In genomic region chr9:99479181-99479711, GRCm38 (mm10) we compare ENCODE assay signal across 11 mouse cellular contexts. TPM values are rescaled to one million over a fixed set of nuclear protein-coding genes. Genes with fewer than 3 reads are reported as not detected.
A peak's percentile ranks its signal among the peaks of the same experiment; 100 is the strongest.
DNase-seq lines count a peak whose midpoint lies in the region; ATAC-seq and TF ChIP-seq lines count a peak whose summit lies in the region.
"Had no signal": no experiment of that assay in that cellular context is flagged by ENCODE, and none has a peak within 500 bp of the region (broad histone marks: within the 10 kb centered on the region; RNA-seq: fewer than 3 reads in every experiment).

No protein-coding gene starts in this region.

- TF ChIP-seq CTCF in lung, embryonic 14.5 days (IDR thresholded peaks at IDR 0.05; ENCODE audit: low read depth), result no peak
- no peak for TF ChIP-seq CTCF in layer of hippocampus, adult 2 months (conservative IDR thresholded peaks at IDR 0.05)
- no peak for TF ChIP-seq CTCF in small intestine, adult 2 months (IDR thresholded peaks at IDR 0.05; ENCODE audit: extremely low read depth, insufficient read length, insufficient replicate concordance, low read depth, low read length)

- intact Hi-C loops in gastrocnemius, postnatal 14 days (cut with DNase I; ENCODE audit: low total_unique reads), result no loop called here

- peak; percentile 49; the same call in 1 of the 2 replicates for ATAC-seq in lung, embryonic 14.5 days (ENCODE audit: insufficient read depth)
- no peak for ATAC-seq in megakaryocyte, adult 5-6 weeks (ENCODE audit: poor library complexity, severe bottlenecking)

- no peak overlapping the region for H3K27ac ChIP-seq in lung, embryonic 14.5 days (ENCODE audit: low read depth)
- H3K27ac ChIP-seq in layer of hippocampus, adult 2 months, result peak overlapping the region; percentile 84
- peak overlapping the region; percentile 50 for H3K27ac ChIP-seq in small intestine, adult 2 months (ENCODE audit: insufficient read depth, low read depth, low read length)
- H3K27ac ChIP-seq: liver, embryonic 13.5 days had no signal

- TF ChIP-seq POLR2A in small intestine, adult 2 months (IDR thresholded peaks at IDR 0.05; ENCODE audit: low read depth, low read length), result no peak

- H3K4me3 ChIP-seq in lung, embryonic 14.5 days (ENCODE audit: low read depth, low read length), result no peak overlapping the region
- no peak overlapping the region for H3K4me3 ChIP-seq in layer of hippocampus, adult 2 months
- H3K4me3 ChIP-seq in small intestine, adult 2 months (ENCODE audit: low read depth, low read length), result no peak overlapping the region
- H3K4me3 ChIP-seq: liver, embryonic 13.5 days had no signal

- H3K9ac ChIP-seq in lung, embryonic 14.5 days, result no peak overlapping the region
- H3K9ac ChIP-seq: liver, embryonic 13.5 days had no signal

- no peaks in the 10 kb centered on the region for H3K9me3 ChIP-seq in lung, embryonic 14.5 days (ENCODE audit: low read depth, low read length)
- H3K9me3 ChIP-seq: liver, embryonic 13.5 days had no signal

- WGBS in lung, embryonic 14.5 days, result 48% methylated on average over 9 of the region's 9 CpGs
- WGBS in small intestine, adult 2 months, result 26% methylated on average over 9 of the region's 9 CpGs

- H3K4me2 ChIP-seq in lung, embryonic 14.5 days, result no peak overlapping the region
- H3K4me2 ChIP-seq: liver, embryonic 13.5 days had no signal

- peak; percentile 60 for DNase-seq in lung, embryonic 14.5 days
- DNase-seq in lung, postnatal 14 days, result no peak
- peak; percentile 47 for DNase-seq in cerebellum, adult 9-11 months
- DNase-seq in layer of hippocampus, adult 2 months (ENCODE audit: low spot score in 2 of 2), result peak; percentile 39 to 65
- DNase-seq in gastrocnemius, postnatal 14 days, result no peak
- DNase-seq in adipocyte (ENCODE audit: low spot score), result no peak
- DNase-seq: liver, embryonic 13.5 days had no signal

- H3K4me1 ChIP-seq in lung, embryonic 14.5 days (ENCODE audit: insufficient read depth), result no peaks in the 10 kb centered on the region
- H3K4me1 ChIP-seq in small intestine, adult 2 months (ENCODE audit: control insufficient read depth, insufficient read depth, insufficient read length, low read length), result peaks cover 13% of the 10 kb centered on the region

- no peaks in the 10 kb centered on the region for H3K27me3 ChIP-seq in lung, embryonic 14.5 days (ENCODE audit: insufficient read depth, low read length)
- H3K27me3 ChIP-seq in small intestine, adult 2 months (ENCODE audit: control insufficient read depth, insufficient read depth, low read length), result no peaks in the 10 kb centered on the region
- H3K27me3 ChIP-seq: liver, embryonic 13.5 days had no signal

- H3K36me3 ChIP-seq in lung, embryonic 14.5 days (ENCODE audit: insufficient read depth), result peaks cover 39% of the 10 kb centered on the region
- peaks cover 18% of the 10 kb centered on the region for H3K36me3 ChIP-seq in small intestine, adult 2 months (ENCODE audit: control insufficient read depth, insufficient read depth, low read length)

RNA-seq across cellular contexts. Expression of gene Nme9, which starts 28.0 kb away (rescaled TPM):
- 0.26 TPM in 1 of 2 replicates, not detected in the other for polyA plus RNA-seq in lung, embryonic 14.5 days (2014; fragmentation: Nextera tagmentation; extraction: Ambion mirVana)
- under 1 TPM; 0.61 to 0.77 TPM for total RNA-seq in layer of hippocampus, adult 2 months (2021)
- polyA plus RNA-seq in small intestine, adult 2 months (2012; rRNA removed), result 0.19 and 0.43 TPM in 2 replicates
- total RNA-seq in gastrocnemius, postnatal 14 days (2021), result not detected
- not detected in 2 replicates for total RNA-seq in megakaryocyte, adult 5-6 weeks (2015)
- total RNA-seq in megakaryocyte, adult 5-6 weeks (2017), result not detected in 2 replicates
- total RNA-seq: adrenal gland, adult 18-20 months; gastrocnemius, adult 18-20 months had no signal
- polyA plus RNA-seq: liver, embryonic 13.5 days had no signal

RNA-seq across cellular contexts. Expression of gene Mras, which starts 42.1 kb away (rescaled TPM):
- polyA plus RNA-seq in lung, embryonic 14.5 days (2014; fragmentation: Nextera tagmentation; extraction: Ambion mirVana), result 10.3 and 12.2 TPM in 2 replicates
- 100 to 1,000 TPM; 138 to 141 TPM for total RNA-seq in layer of hippocampus, adult 2 months (2021)
- polyA plus RNA-seq in small intestine, adult 2 months (2012; rRNA removed), result 2.6 TPM in 2 replicates
- total RNA-seq in gastrocnemius, postnatal 14 days (2021), result 1 to 10 TPM; 6.8 to 7.7 TPM
- 0.50 and 1.6 TPM in 2 replicates for total RNA-seq in megakaryocyte, adult 5-6 weeks (2015)
- total RNA-seq in megakaryocyte, adult 5-6 weeks (2017), result 0.41 and 0.48 TPM in 2 replicates

Comparison
In these comparisons a context has a peak if more than half of its experiments do, and no peak if none do; other contexts are left out.
1. DNase-seq: peak in lung, embryonic 14.5 days (single experiment), cerebellum, adult 9-11 months (single experiment) and layer of hippocampus, adult 2 months (2 of 2); none in lung, postnatal 14 days (single experiment), gastrocnemius, postnatal 14 days (single experiment) and adipocyte (single experiment).
2. RNA of gene Mras, which starts 42.1 kb away (total RNA-seq): 138 to 141 TPM in layer of hippocampus, adult 2 months; 6.8 to 7.7 TPM in gastrocnemius, postnatal 14 days and 0.41 to 1.6 TPM in megakaryocyte, adult 5-6 weeks; every median in the first group is over 10 times any median in the second.